Mouse (Mus musculus): ENCODE measurements at regions not wholly inside any gene's neighbourhood (a gene's known extent, or its start where the extent isn't known, plus 50 kb on each side); places are given as distances from the start of the nearest gene placed in this dataset.

DNA sequence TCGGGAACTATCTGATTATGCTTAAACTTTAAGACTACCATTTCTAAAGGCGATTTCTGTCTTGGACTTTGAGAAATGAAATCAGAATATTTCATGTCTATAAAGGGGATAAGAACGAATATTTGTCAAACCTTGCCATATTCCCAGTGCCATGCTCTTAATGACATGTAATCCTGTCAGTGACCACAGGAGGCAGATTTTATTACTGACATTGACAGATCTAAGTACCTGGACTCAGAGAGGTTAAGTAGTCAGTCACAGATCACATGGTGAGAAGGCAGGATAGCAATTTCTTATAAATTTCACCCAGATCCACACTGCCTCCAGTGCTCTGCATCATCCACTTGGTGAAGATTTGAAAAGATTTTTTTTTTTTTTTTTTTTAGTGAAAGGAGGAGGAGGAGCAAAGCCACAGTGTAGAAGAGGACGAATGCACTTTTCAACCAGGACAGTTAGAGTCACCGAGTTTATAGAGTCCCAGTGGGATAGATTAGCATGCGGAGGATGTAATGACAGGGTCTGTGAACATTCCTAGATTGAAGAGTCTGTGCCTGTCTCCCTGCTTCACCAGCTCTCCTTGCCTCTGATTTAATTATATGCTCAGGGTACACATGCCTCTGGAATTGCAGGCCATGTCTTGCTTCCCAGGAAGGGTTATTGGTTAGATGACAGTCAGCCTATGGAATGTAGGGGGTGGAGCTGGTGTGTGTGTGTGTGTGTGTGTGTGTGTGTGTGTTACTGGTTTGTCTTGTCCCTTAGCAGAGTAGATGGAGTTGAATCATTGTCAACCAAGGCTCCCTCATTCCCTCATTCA is 1379.7 kb downstream of the Gsdmc2 start:
- no peak for DNase-seq

DNA sequence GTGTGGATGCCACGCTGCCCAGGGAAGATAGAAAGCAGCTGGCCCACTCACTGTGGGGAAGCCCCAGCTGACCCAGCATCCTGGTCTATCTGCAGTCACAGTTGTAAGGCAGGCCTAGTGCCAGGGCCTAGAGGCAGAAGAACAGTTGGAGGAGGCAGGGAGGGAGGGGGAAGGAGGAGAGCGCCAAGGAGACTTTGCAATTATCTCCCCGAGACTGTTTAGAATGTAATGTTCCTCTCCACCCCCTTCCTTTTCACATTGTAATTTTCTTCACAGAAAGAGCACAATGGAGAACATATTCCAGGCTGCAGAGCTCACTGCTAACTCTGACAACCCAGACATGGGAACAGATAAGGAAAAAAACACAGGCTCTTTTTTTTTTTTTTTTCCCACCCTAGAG is 1382.3 kb downstream of the Gsdmc2 start:
- peak; percentile 23 to 72 for DNase-seq

- no peak for DNase-seq
Observed at GRCm38 (mm10) chr15:62461398-62462051, 1383.5 kb downstream of the Gsdmc2 start.

DNA sequence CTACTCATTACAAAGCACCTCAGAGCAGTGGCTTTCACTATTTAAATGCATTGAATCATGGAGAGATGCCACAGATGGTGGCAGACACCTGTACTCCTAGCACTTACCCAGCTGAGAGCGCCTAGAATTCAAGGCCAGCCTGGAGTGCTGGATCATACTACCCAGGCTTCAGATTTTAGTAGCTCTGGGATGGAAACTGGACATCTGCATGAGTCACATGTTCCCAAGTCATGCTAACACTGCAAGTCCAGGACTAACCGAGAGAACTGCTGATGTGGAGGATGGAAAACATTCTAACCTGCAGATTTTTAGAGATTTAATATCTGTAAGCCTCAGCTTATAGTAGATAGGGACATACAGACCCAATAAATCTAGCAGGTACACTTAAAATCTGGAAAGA is 1384.3 kb downstream of the Gsdmc2 start:
- DNase-seq, result no peak

- DNase-seq, result no peak
Observed at GRCm38 (mm10) chr15:62460026-62460607, 1384.9 kb downstream of the Gsdmc2 start.

- no peak for DNase-seq
Observed at GRCm38 (mm10) chr15:62457990-62458389, 1387.0 kb downstream of the Gsdmc2 start.

DNA sequence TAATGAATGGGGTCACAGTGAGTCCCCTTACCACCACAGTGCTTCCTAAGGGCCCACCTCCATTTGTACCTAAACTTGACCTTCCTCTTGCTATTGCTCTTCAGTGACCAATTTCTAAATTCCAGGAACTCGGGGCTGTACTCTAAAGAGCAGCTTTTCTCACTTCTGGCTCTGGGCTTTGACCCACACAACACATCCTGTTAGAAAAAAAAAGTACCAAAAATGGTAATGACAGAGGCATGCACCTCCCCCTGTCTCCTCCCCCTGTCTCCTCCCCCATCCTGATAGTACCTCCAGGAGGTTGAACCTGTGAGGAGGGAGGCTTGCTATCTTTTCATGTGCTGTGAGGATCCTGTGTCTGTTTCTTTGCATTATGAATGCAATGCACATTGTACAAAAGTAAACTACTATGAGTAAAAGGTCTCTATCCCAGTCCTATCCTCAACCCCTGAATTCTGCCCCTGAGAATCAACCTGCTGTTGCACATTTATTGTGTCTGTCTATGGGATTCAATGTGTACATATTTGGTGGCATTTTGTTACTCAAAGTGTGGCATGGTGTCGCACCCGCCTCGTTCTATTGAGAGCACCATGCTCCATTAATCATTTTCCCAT is 1387.8 kb downstream of the Gsdmc2 start:
- peak in 1 of 2 experiments; percentile 6 for DNase-seq

DNA sequence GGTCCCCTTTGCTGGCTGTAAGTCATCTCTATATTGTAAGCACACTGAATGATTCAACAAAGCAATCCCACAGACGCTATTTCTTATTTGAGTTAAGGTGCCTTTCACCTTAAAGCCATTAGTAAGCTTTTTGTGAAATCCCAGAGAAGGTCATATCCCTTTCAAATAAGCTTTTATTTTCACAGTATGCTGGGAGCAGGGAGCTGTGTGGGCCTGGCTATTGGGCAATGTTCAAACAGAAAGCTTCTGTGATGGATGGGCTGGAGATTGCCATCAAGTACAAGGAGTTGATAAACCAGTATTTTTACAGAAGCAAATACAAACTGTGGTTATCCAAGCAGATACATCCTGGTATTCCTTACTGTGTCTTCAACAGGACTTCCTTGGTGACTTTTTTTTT is 1389.0 kb downstream of the Gsdmc2 start:
- DNase-seq, result no peak

DNA sequence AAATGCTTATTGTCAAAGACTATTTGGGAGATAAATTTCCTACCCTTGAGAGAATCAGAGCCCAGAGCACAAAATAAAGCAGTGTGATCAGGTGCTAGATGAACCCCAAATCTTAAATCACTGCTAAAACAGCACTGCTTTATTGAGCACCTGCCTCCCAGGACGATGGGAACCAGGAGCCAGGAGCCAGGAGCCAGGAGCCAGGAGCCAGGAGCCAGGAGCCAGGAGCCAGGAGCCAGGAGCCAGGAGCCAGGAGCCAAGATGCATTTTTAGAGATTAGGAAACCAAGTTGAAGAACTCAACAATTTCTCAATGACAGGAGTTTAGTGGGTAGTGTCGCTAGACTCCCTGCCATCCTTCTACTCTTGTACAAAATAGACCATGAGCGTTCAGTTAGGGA is 1396.9 kb downstream of the Gsdmc2 start:
- DNase-seq, result no peak

DNA sequence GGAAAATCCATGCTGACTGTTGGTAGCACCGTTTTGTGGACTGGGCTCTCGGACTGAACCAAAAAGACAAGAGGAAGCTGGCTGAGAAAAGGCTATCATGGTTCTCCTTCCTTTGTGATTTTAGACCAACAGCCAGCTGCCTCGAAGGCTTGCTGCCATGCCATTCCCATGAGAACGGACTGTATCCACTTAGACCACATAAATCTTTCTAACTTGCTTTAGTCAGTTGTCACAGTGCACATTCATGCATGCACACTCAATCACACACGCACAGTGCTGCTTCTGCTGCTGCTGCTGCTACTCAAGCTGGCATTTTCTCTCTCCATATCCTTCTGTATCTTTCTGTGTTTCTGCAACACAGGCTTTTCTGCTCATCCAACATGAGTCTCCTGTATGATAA is 1405.8 kb downstream of the Gsdmc2 start:
- DNase-seq, result no peak

DNA sequence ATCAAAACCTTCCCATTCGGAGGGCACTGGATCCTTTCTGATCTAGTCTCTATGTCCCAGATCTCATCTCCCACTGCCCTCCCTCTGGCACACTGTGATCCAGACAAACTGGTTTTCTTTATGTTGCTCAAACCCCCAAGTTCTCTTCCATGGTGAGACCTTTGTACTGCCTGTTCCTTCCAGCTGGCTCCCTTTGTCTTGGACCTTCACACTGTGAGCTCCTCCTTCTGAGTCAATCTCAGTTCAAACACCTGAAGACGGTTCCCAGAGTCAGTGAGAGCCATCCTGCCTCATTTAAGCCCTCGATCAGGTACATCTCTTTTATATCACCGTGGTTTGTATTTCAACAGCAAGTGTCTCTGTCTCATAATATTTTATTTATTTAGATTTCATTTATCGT is 1408.3 kb downstream of the Gsdmc2 start:
- no peak for DNase-seq

DNA sequence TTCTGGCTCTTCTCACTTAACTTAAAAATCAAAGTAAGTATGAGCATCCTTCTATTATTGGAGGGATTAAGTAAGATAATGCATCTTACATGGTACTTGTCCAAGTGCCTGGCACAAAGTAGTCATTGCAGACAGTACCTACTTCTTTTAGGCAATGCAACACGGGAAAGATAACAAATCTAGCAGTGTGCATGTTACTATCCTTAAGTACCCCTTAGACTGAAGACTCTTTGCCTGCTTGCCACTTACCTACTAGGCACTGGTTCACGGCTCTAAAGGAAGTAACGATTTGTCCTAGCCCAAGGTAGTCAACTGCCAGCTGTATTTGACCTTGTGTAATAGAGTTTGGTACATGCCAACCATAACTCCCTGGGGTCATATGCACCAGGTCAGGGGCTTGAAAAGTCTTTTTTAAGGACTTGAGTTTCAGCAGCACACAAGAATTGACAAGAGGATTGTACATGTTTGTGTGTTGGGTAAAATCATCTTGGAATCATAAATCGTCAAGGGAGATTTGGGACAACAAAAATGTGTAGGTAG is 1409.8 kb downstream of the Gsdmc2 start:
- DNase-seq, result no peak

DNA sequence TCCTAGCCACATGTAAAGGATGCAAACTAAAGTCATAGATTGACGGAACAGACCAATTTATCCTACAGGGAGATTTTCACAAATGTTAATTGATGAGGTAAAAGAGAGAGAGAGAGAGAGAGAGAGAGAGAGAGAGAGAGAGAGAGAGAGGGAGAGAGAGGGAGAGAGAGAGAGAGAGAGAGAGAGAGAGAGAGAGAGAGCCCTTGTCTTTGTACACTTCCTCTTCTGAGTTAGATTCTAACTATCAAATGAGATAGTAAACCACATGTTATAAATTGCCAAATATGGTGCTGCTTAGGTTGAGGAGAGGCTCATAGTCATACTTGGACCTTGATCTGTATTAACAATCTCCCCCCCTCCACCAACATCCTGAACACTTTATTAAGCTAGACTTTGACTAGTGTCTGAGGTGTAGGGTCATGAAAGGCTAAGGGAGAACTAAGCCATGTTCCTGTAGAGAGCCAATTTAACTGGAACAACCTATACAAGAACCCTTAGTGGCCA is 1412.2 kb downstream of the Gsdmc2 start:
- no peak for DNase-seq

GRCm38 (mm10) chr15:62431150-62431678 is 1413.8 kb downstream of the Gsdmc2 start:
- DNase-seq, result no peak

DNA sequence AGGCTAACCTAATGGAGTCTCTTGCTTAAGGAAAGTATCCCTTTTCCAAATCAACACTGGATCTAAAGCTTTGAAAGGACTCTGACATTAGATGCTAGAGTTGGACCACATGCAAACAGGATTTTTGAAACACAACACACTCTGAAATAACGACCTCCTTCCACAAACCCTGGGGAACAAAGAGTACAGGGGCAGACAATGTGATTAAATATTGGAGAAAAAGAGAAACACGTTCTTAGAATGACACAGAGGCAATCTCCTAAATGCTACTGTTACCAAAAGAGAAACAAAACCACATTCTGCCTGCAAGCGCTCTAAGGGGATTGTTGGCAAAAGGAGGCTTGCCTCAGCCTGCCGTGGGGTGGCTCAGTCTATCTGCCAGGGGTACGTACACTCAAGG is 1422.0 kb downstream of the Gsdmc2 start:
- DNase-seq, result no peak

- no peak for DNase-seq
Observed at GRCm38 (mm10) chr15:62421073-62421851, 1423.7 kb downstream of the Gsdmc2 start.

DNA sequence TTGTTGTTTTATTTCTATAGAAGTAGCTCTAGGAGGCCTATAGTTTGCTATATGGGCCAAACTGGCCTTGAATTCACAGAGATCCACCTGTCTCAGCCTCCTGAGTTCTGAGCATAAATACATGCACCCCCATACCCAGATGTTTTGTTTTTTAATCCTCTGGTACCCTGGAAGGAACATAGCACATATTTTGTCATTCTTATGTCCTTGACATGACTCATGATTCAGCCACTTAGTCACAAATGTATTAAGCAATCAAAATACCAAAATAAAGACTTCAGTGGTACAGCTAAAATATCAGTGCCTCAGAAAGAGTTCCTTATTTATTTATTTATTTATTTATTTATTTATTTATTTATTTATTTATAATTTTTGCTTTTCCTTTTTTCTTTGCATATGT is 1428.3 kb downstream of the Gsdmc2 start:
- DNase-seq, result no peak

DNA sequence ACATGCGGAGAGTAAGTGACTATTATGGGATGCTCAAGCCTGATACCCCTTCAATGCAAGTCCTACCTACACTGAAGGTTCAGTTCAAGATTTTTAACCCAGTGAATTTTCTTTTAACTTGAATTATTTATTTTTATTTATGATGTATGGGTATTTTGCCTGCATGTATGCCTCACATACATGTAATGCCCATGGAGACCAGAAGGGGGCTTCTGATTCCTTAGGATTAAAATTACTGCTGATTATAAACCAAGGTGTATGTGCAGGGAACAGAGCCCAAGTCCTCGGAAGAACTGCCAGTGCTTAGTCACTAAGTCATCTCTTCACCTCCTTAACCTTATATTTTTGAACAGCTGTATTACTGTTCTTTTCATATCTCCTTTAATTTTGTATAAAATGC is 1431.3 kb downstream of the Gsdmc2 start:
- no peak for DNase-seq

DNA sequence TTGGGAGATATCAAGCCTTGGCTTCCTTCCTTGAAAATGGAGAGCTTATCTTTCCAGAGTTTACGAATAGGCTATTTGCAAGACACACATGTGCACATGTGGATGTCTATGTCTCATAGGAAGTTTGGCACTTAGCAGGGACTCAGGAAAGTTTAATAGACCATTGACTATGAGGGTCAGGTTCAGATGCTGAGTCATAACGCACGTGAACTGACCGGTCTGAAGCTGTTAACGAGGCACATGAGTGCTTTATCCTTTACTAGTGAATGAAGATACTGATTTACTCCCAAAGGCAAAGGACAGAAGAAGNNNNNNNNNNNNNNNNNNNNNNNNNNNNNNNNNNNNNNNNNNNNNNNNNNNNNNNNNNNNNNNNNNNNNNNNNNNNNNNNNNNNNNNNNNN is 1442.8 kb downstream of the Gsdmc2 start:
- no peak for DNase-seq

GRCm38 (mm10) chr15:62400984-62401609 is 1443.9 kb downstream of the Gsdmc2 start:
- no peak for DNase-seq

DNA sequence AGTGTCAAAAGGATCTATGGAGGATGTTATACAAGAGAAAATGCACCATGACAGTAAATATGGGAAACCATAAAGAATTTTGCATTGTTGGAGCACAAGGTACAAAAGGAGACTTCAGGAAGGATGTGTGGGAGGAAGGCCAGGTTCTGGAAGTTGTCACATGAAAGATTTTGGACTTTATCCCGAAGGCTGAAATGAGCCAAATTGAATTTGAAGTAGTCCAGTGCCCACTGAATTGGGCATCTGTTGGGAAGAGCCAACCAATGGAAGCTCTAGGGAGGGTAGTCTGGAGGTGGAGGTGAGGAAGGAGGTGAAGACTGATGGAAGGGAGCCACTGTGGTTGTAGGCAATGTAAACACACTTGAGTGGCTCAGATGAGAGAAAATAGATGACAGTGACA is 1445.6 kb downstream of the Gsdmc2 start:
- no peak for DNase-seq

DNA sequence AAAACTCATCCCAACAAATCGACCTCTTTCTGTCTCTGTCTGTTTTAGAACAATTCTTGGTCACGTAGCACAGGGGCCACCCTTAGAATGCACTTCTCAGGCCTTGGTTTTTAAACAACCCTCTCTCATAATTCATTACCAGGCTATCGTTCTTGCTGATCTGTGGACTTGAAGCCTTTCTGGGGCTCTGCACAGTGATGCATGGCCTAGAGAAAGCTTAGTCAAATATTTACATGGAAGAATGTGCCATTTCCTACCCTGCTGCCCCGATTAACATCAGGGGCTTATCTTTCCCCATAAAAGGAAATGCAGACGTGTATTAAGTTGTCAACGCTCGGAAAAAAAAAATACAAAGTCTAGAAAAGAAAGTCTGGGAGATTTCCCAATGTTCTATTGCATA is 1448.0 kb downstream of the Gsdmc2 start:
- DNase-seq, result no peak

All from lung, postnatal 4 days (tissue).